Mouse (Mus musculus): Measurements from ENCODE around the gene Ano6. TPM values are rescaled to one million over a fixed set of nuclear protein-coding genes. Genes with fewer than 3 reads are reported as not detected.

The Ano6 gene
- polyA plus RNA-seq, 1 experiment from 2014 or later = 8.4 TPM

DNA sequence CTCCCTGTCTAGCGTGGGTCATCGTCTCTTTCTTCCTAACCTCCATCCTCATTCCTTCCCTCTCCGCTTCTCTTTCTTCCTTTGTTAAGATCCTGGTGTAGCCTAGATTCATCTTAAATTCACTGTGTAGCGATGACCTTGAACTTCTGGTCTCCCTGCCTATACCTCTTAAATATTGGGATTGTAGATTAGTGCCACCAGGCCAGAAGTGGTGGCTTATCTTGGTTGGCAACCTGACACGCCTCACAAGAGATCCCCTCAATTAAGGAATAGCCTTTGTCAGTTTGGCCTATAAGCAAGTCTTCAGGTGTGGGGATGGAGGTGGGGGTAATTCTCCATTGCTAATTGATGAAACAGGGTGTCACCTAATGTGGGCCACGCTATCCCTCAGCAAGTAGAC lies 107.8 kb downstream of the Ano6 start:
- peaks cover 12% of the 10 kb centered on the region for H3K4me1 ChIP-seq (replicated peaks)
- 73% methylated on average over 6 of the region's 6 CpGs for WGBS (ENCODE audit: insufficient replicate concordance)
- H3K4me2 ChIP-seq = no peak overlapping the region
- no peak overlapping the region for H3K4me3 ChIP-seq (replicated peaks)
- no peak overlapping the region for H3K9ac ChIP-seq
- no peaks in the 10 kb centered on the region for H3K9me3 ChIP-seq (replicated peaks)
- 0 out of 2 replicates have a peak overlapping the region, but pooled peaks have one; percentile 7 for H3K27ac ChIP-seq (replicated peaks)
- no peaks in the 10 kb centered on the region; the same call in 1 of the 2 replicates for H3K36me3 ChIP-seq (replicated peaks)
- ATAC-seq (ENCODE audit: insufficient read depth) = 0 out of 2 replicates have a peak, but pooled peaks have one; percentile 29
- no peaks in the 10 kb centered on the region for H3K27me3 ChIP-seq

GRCm38 (mm10) chr15:95902396-95902795 lies 111.8 kb downstream of the Ano6 start:
- Histone ChIP-seq H3K4me2 (no peak overlapping the region), H3K36me3 (replicated peaks) (no peaks in the 10 kb centered on the region), H3K27me3 (no peaks in the 10 kb centered on the region), H3K9ac (no peak overlapping the region), H3K4me3 (replicated peaks) (no peak overlapping the region), H3K9me3 (replicated peaks) (no peaks in the 10 kb centered on the region), H3K4me1 (replicated peaks) (peaks cover 35% of the 10 kb centered on the region), H3K27ac (replicated peaks) (no peak overlapping the region)
- ATAC-seq (ENCODE audit: insufficient read depth) = no peak
- 66% methylated on average over 5 of the region's 5 CpGs for WGBS (ENCODE audit: insufficient replicate concordance)

DNA sequence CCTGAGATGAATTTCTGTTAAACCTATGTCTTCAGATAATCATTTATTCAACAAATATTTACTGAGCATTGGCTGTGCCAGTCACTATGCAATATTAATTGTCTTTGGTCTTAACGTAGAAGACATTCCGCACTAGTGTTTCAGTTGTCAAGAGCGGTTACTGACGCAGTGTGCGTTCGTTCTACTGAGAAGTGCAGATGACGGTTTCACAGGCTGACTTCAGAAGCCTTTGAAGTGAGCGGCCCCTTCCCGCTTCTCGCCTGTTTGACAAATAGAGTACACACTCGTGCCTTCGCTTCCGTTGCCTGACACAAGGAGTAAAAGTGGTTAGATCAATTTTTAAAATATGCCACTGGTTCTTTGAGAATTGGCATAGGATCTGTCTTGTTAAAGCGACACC lies 113.6 kb downstream of the Ano6 start:
- H3K9ac ChIP-seq = no peak overlapping the region
- no peaks in the 10 kb centered on the region for H3K9me3 ChIP-seq (replicated peaks)
- H3K4me2 ChIP-seq = no peak overlapping the region
- no peak overlapping the region for H3K27ac ChIP-seq (replicated peaks)
- ATAC-seq (ENCODE audit: insufficient read depth) = no peak
- no peak overlapping the region for H3K4me3 ChIP-seq (replicated peaks)
- H3K4me1 ChIP-seq (replicated peaks) = peaks cover 39% of the 10 kb centered on the region
- H3K27me3 ChIP-seq = no peaks in the 10 kb centered on the region
- no peaks in the 10 kb centered on the region for H3K36me3 ChIP-seq (replicated peaks)
- WGBS (ENCODE audit: insufficient replicate concordance) = 81% methylated on average over 14 of the region's 14 CpGs

- Histone ChIP-seq H3K4me1 (replicated peaks) (peaks cover 51% of the 10 kb centered on the region), H3K4me2 (0 out of 2 replicates have a peak overlapping the region, but pooled peaks have one; percentile 25), H3K27me3 (no peaks in the 10 kb centered on the region), H3K4me3 (replicated peaks) (no peak overlapping the region), H3K9ac (no peak overlapping the region), H3K27ac (replicated peaks) (peak overlapping the region; percentile 3; the same call in 1 of the 2 replicates), H3K9me3 (replicated peaks) (no peaks in the 10 kb centered on the region), H3K36me3 (replicated peaks) (no peaks in the 10 kb centered on the region)
- WGBS (ENCODE audit: insufficient replicate concordance) = 49% methylated on average over 7 of the region's 7 CpGs
- no peak for ATAC-seq (ENCODE audit: insufficient read depth)
Measured at GRCm38 (mm10) chr15:95906017-95906749, 115.5 kb downstream of the Ano6 start.

DNA sequence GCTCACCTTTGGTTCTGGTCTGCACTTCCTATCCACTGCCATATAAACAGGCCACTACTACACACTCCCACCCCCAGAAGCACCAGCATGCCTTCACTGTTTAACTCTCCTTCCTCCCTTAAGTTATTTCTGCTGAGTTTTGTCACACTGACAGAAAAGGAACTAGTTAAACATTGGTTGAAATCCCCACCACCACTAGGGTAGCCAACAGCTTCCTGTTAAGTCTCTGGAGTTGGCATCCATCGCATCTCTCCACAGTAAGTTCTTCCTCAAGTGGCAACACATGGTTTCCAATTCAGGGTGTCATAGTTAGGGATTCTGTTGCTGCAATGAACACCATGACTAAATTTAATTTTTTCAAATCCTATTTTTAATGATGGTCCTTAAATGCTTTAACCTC lies 116.2 kb downstream of the Ano6 start:
- no peak overlapping the region for H3K4me3 ChIP-seq (replicated peaks)
- 0 out of 2 replicates have a peak overlapping the region, but pooled peaks have one; percentile 3 for H3K27ac ChIP-seq (replicated peaks)
- peaks cover 51% of the 10 kb centered on the region for H3K4me1 ChIP-seq (replicated peaks)
- ATAC-seq (ENCODE audit: insufficient read depth) = no peak
- WGBS (ENCODE audit: insufficient replicate concordance) = 88% methylated on average over 1 of the region's 1 CpGs
- H3K36me3 ChIP-seq (replicated peaks) = no peaks in the 10 kb centered on the region
- no peak overlapping the region for H3K9ac ChIP-seq
- H3K27me3 ChIP-seq = no peaks in the 10 kb centered on the region
- 0 out of 2 replicates have a peak overlapping the region, but pooled peaks have one; percentile 25 for H3K4me2 ChIP-seq
- no peaks in the 10 kb centered on the region for H3K9me3 ChIP-seq (replicated peaks)

DNA sequence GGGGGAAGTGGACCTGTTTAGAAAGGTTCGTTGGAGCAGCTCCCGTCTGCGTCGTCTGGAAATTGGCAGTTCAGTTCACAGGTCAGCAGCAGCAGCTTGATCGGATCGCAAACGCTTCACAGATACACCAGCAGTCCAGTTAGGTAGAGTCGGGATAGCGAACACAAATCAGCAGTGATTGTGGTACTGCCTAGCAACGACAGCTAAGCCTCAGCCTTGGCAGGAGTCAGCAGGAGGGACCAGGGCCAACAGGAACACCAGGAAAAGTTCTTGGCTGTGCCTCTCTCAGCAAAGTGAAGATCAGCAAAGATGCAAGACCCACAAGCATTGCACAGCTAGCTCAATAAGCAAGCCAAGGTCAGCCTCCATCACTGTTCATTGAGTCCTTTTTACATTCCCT lies 116.7 kb downstream of the Ano6 start:
- Histone ChIP-seq H3K9me3 (replicated peaks) (no peaks in the 10 kb centered on the region), H3K4me1 (replicated peaks) (peaks cover 51% of the 10 kb centered on the region), H3K4me2 (peak overlapping the region; percentile 55), H3K4me3 (replicated peaks) (no peak overlapping the region), H3K9ac (peak overlapping the region; percentile 5; the same call in 1 of the 2 replicates), H3K36me3 (replicated peaks) (0 out of 2 replicates have a peak, but pooled peaks cover 2% of the 10 kb centered on the region), H3K27ac (replicated peaks) (peak overlapping the region; percentile 52; the same call in 1 of the 2 replicates), H3K27me3 (no peaks in the 10 kb centered on the region)
- WGBS (ENCODE audit: insufficient replicate concordance) = 86% methylated on average over 10 of the region's 10 CpGs
- no peak for ATAC-seq (ENCODE audit: insufficient read depth)

- 34% methylated on average over 1 of the region's 1 CpGs for WGBS (ENCODE audit: insufficient replicate concordance)
- Histone ChIP-seq H3K4me1 (replicated peaks) (peaks cover 51% of the 10 kb centered on the region), H3K9me3 (replicated peaks) (no peaks in the 10 kb centered on the region), H3K4me2 (peak overlapping the region; percentile 55), H3K27me3 (no peaks in the 10 kb centered on the region), H3K4me3 (replicated peaks) (no peak overlapping the region), H3K9ac (peak overlapping the region; percentile 5; the same call in 1 of the 2 replicates), H3K27ac (replicated peaks) (peak overlapping the region; percentile 62), H3K36me3 (replicated peaks) (0 out of 2 replicates have a peak, but pooled peaks cover 3% of the 10 kb centered on the region)
- ATAC-seq (ENCODE audit: insufficient read depth) = peak; percentile 91
Measured at GRCm38 (mm10) chr15:95907909-95908308, 117.3 kb downstream of the Ano6 start.

GRCm38 (mm10) chr15:95910099-95910780 lies 119.6 kb downstream of the Ano6 start:
- 66% methylated on average over 3 of the region's 3 CpGs for WGBS (ENCODE audit: insufficient replicate concordance)
- ATAC-seq (ENCODE audit: insufficient read depth) = no peak
- Histone ChIP-seq H3K27ac (replicated peaks) (no peak overlapping the region), H3K9ac (no peak overlapping the region), H3K4me1 (replicated peaks) (peaks cover 50% of the 10 kb centered on the region), H3K4me2 (no peak overlapping the region), H3K36me3 (replicated peaks) (0 out of 2 replicates have a peak, but pooled peaks cover 3% of the 10 kb centered on the region), H3K9me3 (replicated peaks) (no peaks in the 10 kb centered on the region), H3K4me3 (replicated peaks) (no peak overlapping the region), H3K27me3 (no peaks in the 10 kb centered on the region)

DNA sequence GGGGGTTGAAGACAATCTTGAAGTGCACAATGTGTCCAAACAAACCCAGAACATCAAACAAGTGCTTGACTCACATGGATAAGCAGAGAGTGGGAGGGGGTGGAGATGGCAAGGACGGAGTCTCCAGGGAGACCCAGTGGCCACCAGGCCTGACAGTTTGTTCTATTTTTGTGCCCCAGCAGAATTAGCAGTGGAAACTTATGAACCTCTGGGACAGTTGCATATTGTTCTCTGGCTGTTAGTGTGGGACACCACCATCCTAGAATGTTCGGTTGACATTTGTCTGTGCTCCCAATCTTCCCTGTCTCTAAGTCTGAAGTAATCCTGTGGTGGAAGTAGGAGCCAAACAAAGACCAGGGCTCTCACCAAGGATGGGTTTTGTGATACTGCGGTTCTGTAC lies 124.3 kb downstream of the Ano6 start:
- 0 out of 2 replicates have a peak, but pooled peaks cover 13% of the 10 kb centered on the region for H3K36me3 ChIP-seq (replicated peaks)
- no peaks in the 10 kb centered on the region for H3K9me3 ChIP-seq (replicated peaks)
- peaks cover 36% of the 10 kb centered on the region for H3K4me1 ChIP-seq (replicated peaks)
- H3K27me3 ChIP-seq = no peaks in the 10 kb centered on the region
- no peak overlapping the region for H3K27ac ChIP-seq (replicated peaks)
- H3K9ac ChIP-seq = no peak overlapping the region
- no peak for ATAC-seq (ENCODE audit: insufficient read depth)
- WGBS (ENCODE audit: insufficient replicate concordance) = 72% methylated on average over 3 of the region's 3 CpGs
- no peak overlapping the region for H3K4me3 ChIP-seq (replicated peaks)
- H3K4me2 ChIP-seq = no peak overlapping the region

GRCm38 (mm10) chr15:95915477-95915876 lies 124.8 kb downstream of the Ano6 start:
- Histone ChIP-seq H3K4me1 (replicated peaks) (peaks cover 35% of the 10 kb centered on the region), H3K4me2 (no peak overlapping the region), H3K27ac (replicated peaks) (no peak overlapping the region), H3K9ac (no peak overlapping the region), H3K4me3 (replicated peaks) (no peak overlapping the region), H3K27me3 (no peaks in the 10 kb centered on the region), H3K36me3 (replicated peaks) (0 out of 2 replicates have a peak, but pooled peaks cover 15% of the 10 kb centered on the region), H3K9me3 (replicated peaks) (no peaks in the 10 kb centered on the region)
- WGBS (ENCODE audit: insufficient replicate concordance) = 83% methylated on average over 3 of the region's 3 CpGs
- ATAC-seq (ENCODE audit: insufficient read depth) = no peak

GRCm38 (mm10) chr15:95917330-95917729 lies 126.7 kb downstream of the Ano6 start:
- peak; percentile 97 for ATAC-seq (ENCODE audit: insufficient read depth)
- H3K9me3 ChIP-seq (replicated peaks) = no peaks in the 10 kb centered on the region
- 0 out of 2 replicates have a peak, but pooled peaks cover 13% of the 10 kb centered on the region for H3K36me3 ChIP-seq (replicated peaks)
- no peaks in the 10 kb centered on the region for H3K27me3 ChIP-seq
- no peak overlapping the region for H3K4me3 ChIP-seq (replicated peaks)
- H3K9ac ChIP-seq = no peak overlapping the region
- H3K27ac ChIP-seq (replicated peaks) = peak overlapping the region; percentile 20; the same call in 1 of the 2 replicates
- H3K4me1 ChIP-seq (replicated peaks) = peaks cover 44% of the 10 kb centered on the region
- peak overlapping the region; percentile 29 for H3K4me2 ChIP-seq
- WGBS (ENCODE audit: insufficient replicate concordance) = 23% methylated on average over 3 of the region's 3 CpGs

Data from liver, embryonic 15.5 days (tissue).